Mouse (Mus musculus) brain, embryonic 14.5 days (tissue): ENCODE measurements around the gene Mael.

ENCODE experiments used
- CTCF ChIP-seq: fragments of 200-500 bp; IDR thresholded peaks from 2 replicates; pipeline ENCODE4 v1.5.1; 2012; ENCODE audit warnings: inconsistent platforms, mild to moderate bottlenecking, moderate library complexity, borderline replicate concordance; ENCODE audit not compliant: insufficient read depth, insufficient read length; ENCODE audit errors: extremely low read depth
- POLR2A ChIP-seq: fragments of 200-500 bp; IDR thresholded peaks from 2 replicates; pipeline ENCODE4 v1.6.1; 2012; ENCODE audit warnings: mild to moderate bottlenecking, inconsistent platforms, borderline replicate concordance; ENCODE audit not compliant: poor library complexity, insufficient read depth, insufficient read length, severe bottlenecking; ENCODE audit errors: extremely low read depth

DNA sequence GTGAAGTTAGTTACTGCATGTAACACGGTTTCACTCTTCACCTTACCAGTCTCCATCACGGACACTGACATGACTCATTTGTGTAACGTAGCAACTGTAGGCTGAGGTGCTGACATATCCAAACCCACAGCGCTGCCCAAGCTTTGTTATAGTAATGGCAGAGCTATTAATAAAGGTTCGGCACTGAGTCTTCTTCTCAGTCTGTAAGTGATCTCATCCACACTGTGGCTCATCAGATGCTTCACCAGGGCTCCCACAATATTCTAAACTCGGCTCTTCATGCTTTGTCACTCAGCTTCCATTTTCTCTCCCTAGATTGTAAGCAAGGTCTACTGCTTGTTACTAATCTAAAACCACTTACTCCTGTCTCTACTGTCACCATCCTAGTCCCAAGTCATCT is 29.2 kb downstream of the Mael start:
- TF ChIP-seq POLR2A (no peak), CTCF (no peak)
